Mouse (Mus musculus) heart, postnatal 36 days (tissue): ENCODE data around the gene Mettl7b. TPM values are rescaled to one million over a fixed set of nuclear protein-coding genes. Genes with fewer than 3 reads are reported as not detected.
A peak's percentile ranks its signal among the peaks of the same experiment; 100 is the strongest.
"Not testable (repeated sequence)": the region's sequence is repeated elsewhere in the genome, so short reads cannot be mapped to it uniquely, and the experiment has no call there.

Source experiments
- DNase-seq, 2 experiments: peaks; one replicate each; pipeline ENCODE4 v3.0.0; 2021 to 2022
- intact Hi-C: fragments of 180-260 bp; cut with DNase I; formaldehyde crosslinking; loops from one replicate; pipeline ENCODE4 v1.15.1; 2025
- total RNA-seq, 2 experiments: library from RNA; stranded (reverse); gene quantifications; 2 replicates each; pipeline ENCODE4 v1.2.3; 2021

Mettl7b gene
- not detected for total RNA-seq

GRCm38 (mm10) chr10:128960590-128961584, at the start of gene Mettl7b:
Gene Mettl7b (minus strand): TSS chr10:128960988.
- intact Hi-C loops: no loop called here
- DNase-seq: no peak

GRCm38 (mm10) chr10:129010288-129010841, 49.6 kb upstream of the Mettl7b start, which contains the start of gene Olfr763:
Gene Olfr763 (plus strand): TSS chr10:129010791.
- no peak for DNase-seq
- intact Hi-C loops: no loop called here

GRCm38 (mm10) chr10:129004032-129004920, 43.5 kb upstream of the Mettl7b start:
- DNase-seq: no peak
- intact Hi-C loops: no loop called here

GRCm38 (mm10) chr10:128996523-128997040, 35.8 kb upstream of the Mettl7b start:
- intact Hi-C loops: no loop called here
- no peak for DNase-seq

- intact Hi-C loops: no loop called here
- DNase-seq: no peak
Measured at GRCm38 (mm10) chr10:128995796-128996195, 35.0 kb upstream of the Mettl7b start.

GRCm38 (mm10) chr10:128990994-128991393, 30.2 kb upstream of the Mettl7b start:
- no peak for DNase-seq
- intact Hi-C loops: no loop called here

- intact Hi-C loops, DNase-seq: not testable (repeated sequence)
Measured at GRCm38 (mm10) chr10:128990129-128990850, 29.5 kb upstream of the Mettl7b start.

GRCm38 (mm10) chr10:128989131-128989530, 28.3 kb upstream of the Mettl7b start, which contains the start of gene Olfr9:
Gene Olfr9 (plus strand): TSS chr10:128989431.
- DNase-seq, intact Hi-C loops: not testable (repeated sequence)

GRCm38 (mm10) chr10:128980644-128981365, 20.0 kb upstream of the Mettl7b start:
- no peak for DNase-seq
- intact Hi-C loops: no loop called here

- DNase-seq: peak; percentile 16 to 35
- intact Hi-C loops: loop anchor here (5.0 kb wide), 4 partner anchors 60 to 245 kb away; no protein-coding TSS in a partner anchor
Measured at GRCm38 (mm10) chr10:128977522-128978114, 16.8 kb upstream of the Mettl7b start.

GRCm38 (mm10) chr10:128976395-128976794, 15.6 kb upstream of the Mettl7b start:
- intact Hi-C loops: loop anchor here (5.0 kb wide), 4 partner anchors 59 to 244 kb away; no protein-coding TSS in a partner anchor
- DNase-seq: no peak

GRCm38 (mm10) chr10:128972841-128973240, 12.1 kb upstream of the Mettl7b start:
- intact Hi-C loops: no loop called here
- DNase-seq: no peak

- intact Hi-C loops: no loop called here
- DNase-seq: no peak
Measured at GRCm38 (mm10) chr10:128970740-128971250, 10.0 kb upstream of the Mettl7b start.

- intact Hi-C loops: no loop called here
- no peak for DNase-seq
Measured at GRCm38 (mm10) chr10:128968341-128968749, 7.6 kb upstream of the Mettl7b start.

GRCm38 (mm10) chr10:128965871-128966270, 5.1 kb upstream of the Mettl7b start:
- no peak for DNase-seq
- intact Hi-C loops: no loop called here

GRCm38 (mm10) chr10:128964961-128965360, 4.2 kb upstream of the Mettl7b start:
- no peak for DNase-seq
- intact Hi-C loops: no loop called here

- intact Hi-C loops: no loop called here
- no peak for DNase-seq
Measured at GRCm38 (mm10) chr10:128960142-128960541, 646 bp downstream of the Mettl7b start.

GRCm38 (mm10) chr10:128958340-128958739, 2.4 kb downstream of the Mettl7b start:
- intact Hi-C loops: no loop called here

More at GRCm38 (mm10) chr10:128958340-128958739, 2.4 kb downstream of the Mettl7b start:
- no peak for DNase-seq
